Mouse (Mus musculus) layer of hippocampus, adult 9-11 months (tissue): ENCODE measurements around the gene Olfr1395.

Experiments used
- DNase-seq: peaks from one replicate; pipeline ENCODE4 v3.0.0; 2022

Olfr1395 gene

GRCm38 (mm10) chr11:49141974-49142373 lies at the start of gene Olfr1395:
Gene Olfr1395, plus strand, starts transcription at chr11:49142274.
- no peak for DNase-seq

- no peak for DNase-seq
These were observed 49.3 kb upstream of the Olfr1395 start for GRCm38 (mm10) chr11:49092786-49093185.

- DNase-seq = no peak
These were observed 48.0 kb upstream of the Olfr1395 start for GRCm38 (mm10) chr11:49093861-49094660.

GRCm38 (mm10) chr11:49095367-49095766 lies 46.7 kb upstream of the Olfr1395 start:
- DNase-seq = no peak

GRCm38 (mm10) chr11:49100409-49100808 lies 41.7 kb upstream of the Olfr1395 start:
- DNase-seq = no peak

GRCm38 (mm10) chr11:49101500-49101899 lies 40.6 kb upstream of the Olfr1395 start:
- no peak for DNase-seq

GRCm38 (mm10) chr11:49103047-49103693 lies 38.9 kb upstream of the Olfr1395 start:
- DNase-seq = peak; percentile 78

GRCm38 (mm10) chr11:49105752-49106151 lies 36.3 kb upstream of the Olfr1395 start:
- no peak for DNase-seq

GRCm38 (mm10) chr11:49107650-49108537 lies 34.2 kb upstream of the Olfr1395 start:
- DNase-seq = no peak

- no peak for DNase-seq
These were observed 33.2 kb upstream of the Olfr1395 start for GRCm38 (mm10) chr11:49108833-49109232.

- no peak for DNase-seq
These were observed 31.1 kb upstream of the Olfr1395 start for GRCm38 (mm10) chr11:49111000-49111399.

GRCm38 (mm10) chr11:49112624-49113219 lies 29.4 kb upstream of the Olfr1395 start:
- DNase-seq = peak; percentile 51

GRCm38 (mm10) chr11:49114158-49114557 lies 27.9 kb upstream of the Olfr1395 start:
- no peak for DNase-seq

- DNase-seq = no peak
These were observed 27.3 kb upstream of the Olfr1395 start, which contains the start of gene Olfr1396 for GRCm38 (mm10) chr11:49114774-49115173. Gene Olfr1396, minus strand, starts transcription at chr11:49114874.

- DNase-seq = no peak
These were observed 22.4 kb upstream of the Olfr1395 start for GRCm38 (mm10) chr11:49119635-49120034.

- no peak for DNase-seq
These were observed 17.9 kb upstream of the Olfr1395 start for GRCm38 (mm10) chr11:49124169-49124568.

- DNase-seq = no peak
These were observed 12.0 kb downstream of the Olfr1395 start, which contains the start of gene Olfr1394 for GRCm38 (mm10) chr11:49154077-49154476. Gene Olfr1394, plus strand, starts transcription at chr11:49154377.

- DNase-seq = no peak
These were observed 15.0 kb downstream of the Olfr1395 start for GRCm38 (mm10) chr11:49156821-49157814.

- no peak for DNase-seq
These were observed 27.0 kb downstream of the Olfr1395 start for GRCm38 (mm10) chr11:49168839-49169611.

- DNase-seq = no peak
These were observed 28.5 kb downstream of the Olfr1395 start for GRCm38 (mm10) chr11:49170576-49170975.

GRCm38 (mm10) chr11:49175345-49175744 lies 33.3 kb downstream of the Olfr1395 start:
- no peak for DNase-seq
